Mouse (Mus musculus) spleen, adult 2 months (tissue): ENCODE measurements around the gene Abcb5. TPM values are rescaled to one million over a fixed set of nuclear protein-coding genes. Genes with fewer than 3 reads are reported as not detected.

Experiments
- DNase-seq, 2 experiments: peaks; one replicate each; pipeline versions ENCODE4 v3.0.0 to v3.0.0-alpha.2; 2012 to 2021; ENCODE audit warnings: low spot score in 2 of 2, low read depth in 1 of 2
- H3K27ac ChIP-seq: fragments of 200-500 bp; 2 replicates; pipeline ENCODE4 v1.5.1; 2012; ENCODE audit warnings: low read length, inconsistent platforms; ENCODE audit not compliant: insufficient read depth
- H3K27me3 ChIP-seq: fragments of 200-500 bp; 2 replicates; pipeline ENCODE4 v1.6.1; 2012; ENCODE audit warnings: mild to moderate bottlenecking, moderate library complexity, low read length, inconsistent platforms; ENCODE audit not compliant: control insufficient read depth, insufficient read depth
- H3K36me3 ChIP-seq: fragments of 200-500 bp; 2 replicates; pipeline ENCODE4 v1.6.1; 2012; ENCODE audit warnings: mild to moderate bottlenecking, low read length, inconsistent platforms; ENCODE audit not compliant: control insufficient read depth, insufficient read depth
- H3K4me1 ChIP-seq: fragments of 200-500 bp; 2 replicates; pipeline ENCODE4 v1.6.1; 2011; ENCODE audit warnings: inconsistent platforms; ENCODE audit not compliant: control insufficient read depth, insufficient read depth, insufficient read length
- H3K4me3 ChIP-seq: fragments of 200-500 bp; 2 replicates; pipeline ENCODE4 v1.5.1; 2011; ENCODE audit warnings: mild to moderate bottlenecking, inconsistent platforms; ENCODE audit not compliant: insufficient read depth, insufficient read length; ENCODE audit errors: extremely low read depth
- CTCF ChIP-seq: fragments of 200-500 bp; IDR thresholded peaks from 2 replicates; pipeline ENCODE4 v1.5.1; 2011; ENCODE audit warnings: mild to moderate bottlenecking, inconsistent platforms; ENCODE audit not compliant: insufficient read depth, insufficient read length, insufficient replicate concordance; ENCODE audit errors: extremely low read depth
- POLR2A ChIP-seq: fragments of 200-500 bp; IDR thresholded peaks from 2 replicates; pipeline ENCODE4 v1.6.1; 2011; ENCODE audit warnings: low read depth, low read length, inconsistent platforms
- WGBS: fragments of 180-500 bp; shearing (Covaris S2); methylation state at CpG from one replicate; pipeline ENCODE4 v1.1.7; 2018; 5-methylcytosine and 5-hydroxymethylcytosine counted together
- polyA plus RNA-seq: library from polyadenylated mRNA; depleted of rRNA; stranded (reverse); fragments of >200 nt; gene quantifications from 2 replicates; pipeline ENCODE4 v1.2.3, GENCODE M21; 2012

Abcb5 gene
- polyA plus RNA-seq, 1 experiment: not detected

DNA sequence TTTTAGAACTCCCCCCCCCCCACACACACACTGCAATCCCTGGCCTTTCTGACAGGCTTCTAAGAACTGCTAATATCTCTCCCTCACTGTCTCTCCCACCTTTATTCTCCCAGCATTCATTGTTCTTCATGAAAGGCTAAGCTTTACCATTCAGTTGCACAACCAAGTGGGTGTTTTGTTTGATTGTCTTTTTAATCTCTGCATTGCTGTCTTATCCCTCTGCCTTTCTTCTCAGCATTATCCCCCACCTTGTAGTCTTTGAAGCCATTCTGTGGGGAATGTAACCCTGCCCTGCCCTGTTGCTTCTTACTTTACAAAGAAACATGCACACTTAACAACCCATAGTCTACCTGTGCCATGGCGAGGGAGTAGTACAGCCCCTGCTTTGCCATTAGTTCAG, 48.5 kb downstream of the Abcb5 start:
- no peaks in the 10 kb centered on the region for H3K36me3 ChIP-seq
- 77% methylated on average over 1 of the region's 1 CpGs for WGBS

DNA sequence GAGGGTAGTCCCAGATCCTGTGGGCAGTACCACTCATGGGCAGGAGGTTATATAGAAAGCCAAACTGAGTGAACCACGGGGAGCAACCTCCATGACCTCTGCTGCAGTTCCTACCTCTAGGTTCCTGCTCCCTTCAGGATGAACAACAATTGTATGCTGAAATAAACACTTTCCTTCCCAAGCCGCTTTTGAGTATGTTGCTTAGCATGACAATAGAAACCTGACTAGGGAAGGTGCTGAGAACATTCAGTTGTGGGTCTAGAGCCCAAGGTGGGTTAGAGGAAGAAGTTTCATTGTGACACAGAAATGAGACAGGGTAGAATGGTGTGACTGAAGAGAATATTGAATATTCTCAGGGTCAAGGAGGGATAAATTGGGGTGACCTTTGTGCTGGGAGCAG, 55.9 kb downstream of the Abcb5 start:
- Histone ChIP-seq H3K4me1 (no peaks in the 10 kb centered on the region), H3K27ac (no peak overlapping the region), H3K27me3 (no peaks in the 10 kb centered on the region), H3K36me3 (no peaks in the 10 kb centered on the region), H3K4me3 (no peak overlapping the region)
- 78% methylated on average over 2 of the region's 2 CpGs for WGBS
- TF ChIP-seq POLR2A (no peak), CTCF (no peak)
- no peak for DNase-seq

More for the DNA sequence above, 48.5 kb downstream of the Abcb5 start:
- TF ChIP-seq CTCF: no peak
- no peak for TF ChIP-seq POLR2A
- Histone ChIP-seq H3K27ac (no peak overlapping the region), H3K4me1 (no peaks in the 10 kb centered on the region), H3K4me3 (no peak overlapping the region), H3K27me3 (no peaks in the 10 kb centered on the region)
- no peak for DNase-seq

DNA sequence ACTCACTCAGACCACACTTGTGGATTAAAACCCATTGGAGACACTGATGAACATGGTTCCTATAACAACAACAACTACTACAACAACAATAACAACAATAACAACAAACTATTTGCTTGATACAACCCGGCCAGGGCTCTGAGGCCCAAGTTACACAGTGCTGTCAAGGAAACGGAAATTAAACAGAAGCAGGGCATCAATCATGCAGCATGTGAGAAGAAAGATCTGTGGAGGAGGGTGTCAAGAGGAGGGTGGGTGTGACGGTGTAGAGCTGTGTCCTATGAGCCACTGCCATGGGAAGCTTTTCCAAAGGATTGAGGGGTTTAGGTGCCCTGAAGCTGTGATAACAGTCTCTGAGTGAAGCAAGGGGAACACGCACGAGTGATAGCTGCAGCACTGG, 64.0 kb downstream of the Abcb5 start:
- Histone ChIP-seq H3K27me3 (no peaks in the 10 kb centered on the region), H3K27ac (no peak overlapping the region), H3K36me3 (no peaks in the 10 kb centered on the region), H3K4me3 (no peak overlapping the region), H3K4me1 (no peaks in the 10 kb centered on the region)
- TF ChIP-seq POLR2A (no peak), CTCF (no peak)
- no peak for DNase-seq
- WGBS: 69% methylated on average over 5 of the region's 5 CpGs

DNA sequence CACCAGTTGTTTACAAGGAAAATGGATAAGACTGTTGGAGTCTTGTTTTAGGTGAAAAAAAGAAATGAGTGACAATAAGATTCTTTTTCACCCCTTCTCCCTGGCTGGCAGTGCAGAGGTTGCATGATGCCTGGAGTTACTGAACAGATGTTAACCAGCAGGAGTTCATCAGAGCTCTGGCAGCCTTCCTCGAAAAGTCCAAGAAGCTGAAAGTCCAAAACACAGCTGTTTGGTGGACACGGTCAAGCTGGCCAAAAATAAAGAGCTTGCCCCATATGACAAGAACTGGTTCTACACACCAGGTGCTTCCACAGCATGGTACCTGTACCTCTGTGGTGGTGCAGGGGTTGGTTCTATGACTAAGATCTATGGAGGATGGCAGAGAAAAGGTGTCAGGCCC, 78.3 kb downstream of the Abcb5 start:
- Histone ChIP-seq H3K36me3 (no peaks in the 10 kb centered on the region), H3K27ac (no peak overlapping the region), H3K4me1 (no peaks in the 10 kb centered on the region), H3K27me3 (no peaks in the 10 kb centered on the region), H3K4me3 (no peak overlapping the region)
- TF ChIP-seq CTCF: no peak
- TF ChIP-seq POLR2A: no peak
- no peak for DNase-seq
- 79% methylated on average over 2 of the region's 2 CpGs for WGBS

DNA sequence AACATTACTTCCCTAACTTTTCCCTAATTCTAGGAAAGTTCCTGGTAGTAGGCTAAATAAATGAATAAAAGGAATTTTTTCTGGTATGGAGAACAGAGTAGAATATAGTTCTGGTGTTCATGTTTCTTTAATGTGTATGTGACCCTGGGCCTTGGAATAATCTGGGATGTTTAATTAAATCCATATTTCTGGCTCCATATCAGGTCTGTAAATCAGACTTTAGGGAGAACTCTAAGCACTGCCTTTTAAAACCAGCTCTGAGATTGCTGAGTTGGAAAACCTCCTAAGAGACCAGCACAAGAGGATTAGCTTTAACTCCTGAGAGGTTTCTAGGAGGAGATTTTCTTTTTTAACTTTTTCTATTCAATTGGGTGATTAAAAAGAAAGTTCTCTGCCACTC, 83.4 kb downstream of the Abcb5 start:
- TF ChIP-seq CTCF: no peak
- no peak for TF ChIP-seq POLR2A
- Histone ChIP-seq H3K4me3 (no peak overlapping the region), H3K27me3 (no peaks in the 10 kb centered on the region), H3K27ac (no peak overlapping the region), H3K36me3 (no peaks in the 10 kb centered on the region), H3K4me1 (no peaks in the 10 kb centered on the region)
- no peak for DNase-seq

DNA sequence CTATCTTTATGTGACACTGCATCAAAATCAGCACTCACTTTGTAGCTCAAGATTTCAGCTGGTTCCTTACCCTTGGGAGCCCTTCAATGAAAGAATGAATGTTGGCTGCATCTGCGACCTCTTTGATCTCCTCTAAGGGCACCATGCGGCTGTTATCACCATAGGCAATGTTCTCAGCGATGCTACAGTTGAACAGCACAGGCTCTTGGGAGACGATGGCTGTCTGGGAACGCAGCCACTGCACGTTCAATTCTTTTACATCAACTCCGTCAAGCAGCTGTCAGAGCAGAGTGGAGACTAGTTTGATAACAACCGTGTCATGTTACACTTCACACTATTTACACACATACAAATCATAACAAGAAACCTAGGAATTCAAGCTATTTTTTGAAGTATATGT, 93.5 kb downstream of the Abcb5 start:
- WGBS: 87% methylated on average over 8 of the region's 8 CpGs
- no peak for DNase-seq
- no peaks in the 10 kb centered on the region for H3K4me1 ChIP-seq
- H3K27me3 ChIP-seq: no peaks in the 10 kb centered on the region
- TF ChIP-seq POLR2A (no peak), CTCF (no peak)
- H3K27ac ChIP-seq: no peak overlapping the region
- H3K36me3 ChIP-seq: no peaks in the 10 kb centered on the region
- H3K4me3 ChIP-seq: no peak overlapping the region

DNA sequence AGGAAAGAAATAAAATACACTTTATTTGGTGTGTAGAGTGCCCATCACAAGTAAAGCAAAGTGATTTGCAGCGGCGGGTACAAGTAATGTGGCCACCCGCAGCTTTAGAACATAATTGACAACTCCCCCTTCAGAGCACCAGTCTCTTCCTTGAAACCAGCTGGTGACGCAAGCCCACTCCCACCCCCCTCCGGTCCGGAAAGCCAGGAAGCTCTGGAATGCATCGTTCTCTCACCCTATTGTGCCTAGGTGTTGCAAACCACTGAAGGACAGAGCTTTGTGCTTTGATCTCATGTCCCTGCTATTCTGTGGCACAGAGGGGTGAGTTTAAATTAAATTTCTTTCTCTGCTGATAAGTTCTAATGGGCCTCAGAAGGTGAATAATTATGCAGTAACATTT, 110.1 kb downstream of the Abcb5 start:
- no peak for DNase-seq
- H3K4me1 ChIP-seq: no peaks in the 10 kb centered on the region
- TF ChIP-seq POLR2A (no peak), CTCF (no peak)
- peaks cover 16% of the 10 kb centered on the region for H3K27me3 ChIP-seq
- H3K27ac ChIP-seq: no peak overlapping the region
- no peaks in the 10 kb centered on the region for H3K36me3 ChIP-seq
- H3K4me3 ChIP-seq: no peak overlapping the region
- WGBS: 14% methylated on average over 7 of the region's 7 CpGs
